Mouse (Mus musculus) C2C12 (cell line): ENCODE measurements around the gene Tuft1.

Experiments
- CTCF ChIP-seq: IDR thresholded peaks from one replicate; pipeline ENCODE4 v1.5.1; 2011; ENCODE audit not compliant: control insufficient read depth, insufficient read depth, insufficient read length
- USF1 ChIP-seq: IDR thresholded peaks from one replicate; pipeline ENCODE4 v1.6.1; 2011; ENCODE audit warnings: low read depth, mild to moderate bottlenecking, control low read depth, moderate library complexity

DNA sequence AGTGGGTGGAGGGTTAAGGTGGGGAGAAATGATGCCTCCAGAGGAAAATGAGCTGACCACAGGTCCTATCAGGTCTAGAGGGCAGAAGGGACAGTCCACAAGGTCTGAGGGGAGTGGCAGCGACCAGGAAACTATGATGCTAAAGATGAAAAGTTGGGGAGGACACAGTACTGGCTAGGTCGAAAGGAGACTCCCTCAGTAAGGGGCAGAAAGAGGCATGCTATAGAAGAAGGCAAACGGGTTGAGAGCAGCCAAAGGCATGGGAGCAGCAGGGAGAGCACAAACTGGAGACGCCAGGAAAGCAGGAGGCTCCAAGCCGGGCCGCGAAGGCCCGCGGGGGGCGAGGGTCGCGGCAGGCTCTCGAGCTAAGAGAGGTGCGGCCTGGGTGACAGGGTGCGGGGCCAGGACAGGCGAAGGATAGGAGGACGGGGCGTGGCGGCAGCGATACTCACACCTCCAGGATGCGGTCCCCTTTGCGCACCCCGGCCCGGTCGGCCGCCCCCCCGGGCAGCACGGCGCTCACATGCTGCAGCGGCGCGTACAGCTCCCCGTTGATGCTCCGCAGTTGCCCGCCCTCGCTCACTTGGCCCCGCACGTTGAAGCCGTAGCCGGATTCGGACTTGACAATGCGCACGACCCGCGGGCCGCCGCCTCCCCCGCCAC, 76.7 kb downstream of the Tuft1 start:
- TF ChIP-seq CTCF (no peak), USF1 (no peak)
